Mouse (Mus musculus) thymus, adult 2 months (tissue): ENCODE measurements around the gene Ror1. TPM values are rescaled to one million over a fixed set of nuclear protein-coding genes. Genes with fewer than 3 reads are reported as not detected.

Experiments used
- DNase-seq: peaks from one replicate; pipeline ENCODE4 v3.0.0; 2021
- H3K27ac ChIP-seq: fragments of 200-500 bp; 2 replicates; pipeline ENCODE4 v1.5.1; 2012; ENCODE audit warnings: low read length, control low read depth; ENCODE audit not compliant: control insufficient read depth, insufficient read depth
- H3K27me3 ChIP-seq: fragments of 200-500 bp; 2 replicates; pipeline ENCODE4 v1.6.1; 2012; ENCODE audit warnings: mild to moderate bottlenecking, low read length, moderate library complexity, mixed read lengths; ENCODE audit not compliant: control insufficient read depth, insufficient read depth
- H3K36me3 ChIP-seq: fragments of 200-500 bp; 2 replicates; pipeline ENCODE4 v1.6.1; 2012; ENCODE audit warnings: mild to moderate bottlenecking, low read length, moderate library complexity; ENCODE audit not compliant: control insufficient read depth, insufficient read depth
- H3K4me1 ChIP-seq: fragments of 200-500 bp; replicated peaks from 2 replicates; pipeline ENCODE4 v1.6.1; 2012; ENCODE audit warnings: low read length; ENCODE audit not compliant: control insufficient read depth, insufficient read depth
- H3K4me3 ChIP-seq: fragments of 200-500 bp; 2 replicates; pipeline ENCODE4 v1.5.1; 2012; ENCODE audit warnings: mild to moderate bottlenecking, low read length, control low read depth, moderate library complexity; ENCODE audit not compliant: control insufficient read depth, insufficient read depth
- CTCF ChIP-seq: fragments of 200-500 bp; IDR thresholded peaks from 2 replicates; pipeline ENCODE4 v1.5.1; 2012; ENCODE audit warnings: mild to moderate bottlenecking, control low read depth, low read length, moderate library complexity, borderline replicate concordance; ENCODE audit not compliant: control insufficient read depth, poor library complexity, insufficient read depth; ENCODE audit errors: extremely low read depth
- POLR2A ChIP-seq: fragments of 200-500 bp; IDR thresholded peaks from 2 replicates; pipeline ENCODE4 v1.6.1; 2012; ENCODE audit warnings: mild to moderate bottlenecking, low read length, control low read depth, moderate library complexity; ENCODE audit not compliant: control insufficient read depth, poor library complexity, insufficient read depth; ENCODE audit errors: extremely low read depth
- WGBS: fragments of 180-500 bp; shearing (Covaris S2); methylation state at CpG from one replicate; pipeline ENCODE4 v1.1.7; 2018; 5-methylcytosine and 5-hydroxymethylcytosine counted together
- polyA plus RNA-seq: library from polyadenylated mRNA; depleted of rRNA; stranded (reverse); fragments of >200 nt; gene quantifications from 2 replicates; pipeline ENCODE4 v1.2.3, GENCODE M21; 2012

The Ror1 gene
- polyA plus RNA-seq, 1 experiment = 0.84 TPM

DNA sequence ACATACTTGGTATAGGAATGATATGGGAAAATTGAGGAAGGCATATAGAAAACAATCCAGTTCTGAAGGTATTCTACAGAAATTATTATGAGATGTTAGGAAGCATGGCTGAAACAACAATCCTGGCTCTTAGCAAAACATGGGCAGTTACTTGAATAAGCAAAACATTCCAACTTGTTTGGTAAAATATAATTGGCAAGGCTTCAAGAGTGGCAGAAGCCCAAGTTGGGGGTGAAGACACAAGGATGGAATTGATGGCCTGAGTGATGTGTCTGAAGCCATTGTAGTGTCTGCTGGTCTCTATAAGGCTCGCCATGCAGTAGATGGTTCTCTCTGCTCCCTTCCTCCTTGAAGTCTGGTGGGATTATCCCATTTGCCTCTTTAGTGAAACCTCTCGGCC, 35.9 kb downstream of the Ror1 start:
- H3K36me3 ChIP-seq = no peaks in the 10 kb centered on the region
- no peak overlapping the region for H3K27ac ChIP-seq
- TF ChIP-seq CTCF = no peak
- 90% methylated on average over 2 of the region's 2 CpGs for WGBS
- no peaks in the 10 kb centered on the region for H3K27me3 ChIP-seq
- H3K4me3 ChIP-seq = no peak overlapping the region
- no peaks in the 10 kb centered on the region for H3K4me1 ChIP-seq
- DNase-seq = no peak

DNA sequence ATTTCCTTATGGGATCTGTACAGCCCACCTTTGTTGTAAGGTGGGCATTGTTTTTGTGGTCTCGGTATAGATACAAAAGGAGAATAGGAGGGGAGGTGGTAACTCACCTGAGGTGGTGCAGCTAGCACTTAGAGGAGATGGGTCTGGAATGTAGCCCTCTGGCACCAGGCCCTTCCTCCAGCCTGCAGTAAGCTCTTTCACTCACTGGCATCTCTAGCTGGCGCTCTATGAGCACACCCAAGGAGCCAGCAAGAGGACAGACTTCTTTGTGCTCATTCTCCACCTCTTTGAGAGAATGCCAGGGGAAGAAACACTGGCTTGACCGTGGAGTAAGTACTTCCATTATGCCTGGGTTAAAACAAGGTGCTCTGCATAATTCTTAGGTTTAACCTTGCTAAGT, 36.7 kb downstream of the Ror1 start:
- no peak for DNase-seq
- no peaks in the 10 kb centered on the region for H3K4me1 ChIP-seq
- 95% methylated on average over 3 of the region's 3 CpGs for WGBS
- no peak overlapping the region for H3K27ac ChIP-seq
- TF ChIP-seq CTCF = no peak
- TF ChIP-seq POLR2A = no peak
- no peak overlapping the region for H3K4me3 ChIP-seq
- no peaks in the 10 kb centered on the region for H3K36me3 ChIP-seq
- no peaks in the 10 kb centered on the region for H3K27me3 ChIP-seq

GRCm38 (mm10) chr4:100136046-100136445, 40.5 kb downstream of the Ror1 start:
- Histone ChIP-seq H3K27ac (no peak overlapping the region), H3K4me3 (no peak overlapping the region), H3K27me3 (no peaks in the 10 kb centered on the region; the same call in 1 of the 2 replicates), H3K4me1 (no peaks in the 10 kb centered on the region), H3K36me3 (no peaks in the 10 kb centered on the region)
- DNase-seq = no peak
- WGBS = 87% methylated on average over 4 of the region's 4 CpGs
- no peak for TF ChIP-seq POLR2A
- no peak for TF ChIP-seq CTCF

DNA sequence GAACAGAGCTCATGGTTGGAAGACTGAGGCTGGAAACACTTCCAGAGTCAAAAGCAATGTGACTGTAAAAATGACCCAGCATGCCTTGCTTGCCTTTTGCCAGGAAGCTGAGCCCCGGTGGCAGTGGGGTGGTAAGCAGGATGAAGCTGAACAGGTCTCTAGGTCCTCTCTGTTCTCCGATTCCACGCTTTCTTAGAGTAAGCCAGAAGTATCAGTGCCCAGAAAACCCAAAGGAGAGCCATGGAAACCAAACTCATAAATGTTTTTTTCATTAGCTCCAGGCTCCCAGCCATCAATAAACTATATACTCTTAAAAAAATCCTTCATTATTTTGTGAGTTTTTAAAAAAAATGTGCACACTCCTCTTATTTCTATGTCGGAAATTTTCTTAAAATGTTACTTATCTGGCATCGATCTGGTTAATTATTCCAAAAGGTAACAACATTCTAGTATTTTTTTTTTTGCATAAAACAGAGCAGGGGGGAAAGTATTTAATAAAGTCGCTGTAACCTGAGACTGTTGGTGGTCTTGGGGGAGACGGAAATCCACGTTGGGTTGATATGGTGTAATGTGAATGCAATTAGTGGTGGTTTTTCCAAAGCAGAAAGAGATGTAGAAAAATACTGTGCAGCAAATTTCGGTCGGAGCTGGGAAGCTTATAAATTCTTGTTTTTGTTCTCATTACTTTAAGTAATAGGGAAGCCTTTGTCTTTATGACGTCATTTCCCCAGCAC, 41.7 kb downstream of the Ror1 start:
- WGBS = 91% methylated on average over 11 of the region's 11 CpGs

GRCm38 (mm10) chr4:100141626-100142025, 46.0 kb downstream of the Ror1 start:
- TF ChIP-seq POLR2A (no peak), CTCF (no peak)
- H3K27ac ChIP-seq = no peak overlapping the region
- no peak for DNase-seq
- 87% methylated on average over 2 of the region's 2 CpGs for WGBS
- H3K4me1 ChIP-seq = no peaks in the 10 kb centered on the region
- no peaks in the 10 kb centered on the region for H3K36me3 ChIP-seq
- H3K27me3 ChIP-seq = no peaks in the 10 kb centered on the region; the same call in 1 of the 2 replicates
- no peak overlapping the region for H3K4me3 ChIP-seq

More for the DNA sequence above, 41.7 kb downstream of the Ror1 start:
- H3K27me3 ChIP-seq = no peaks in the 10 kb centered on the region; the same call in 1 of the 2 replicates
- no peak overlapping the region for H3K27ac ChIP-seq
- no peaks in the 10 kb centered on the region for H3K4me1 ChIP-seq
- TF ChIP-seq POLR2A = no peak
- TF ChIP-seq CTCF = no peak
- H3K4me3 ChIP-seq = no peak overlapping the region
- DNase-seq = no peak
- no peaks in the 10 kb centered on the region for H3K36me3 ChIP-seq

DNA sequence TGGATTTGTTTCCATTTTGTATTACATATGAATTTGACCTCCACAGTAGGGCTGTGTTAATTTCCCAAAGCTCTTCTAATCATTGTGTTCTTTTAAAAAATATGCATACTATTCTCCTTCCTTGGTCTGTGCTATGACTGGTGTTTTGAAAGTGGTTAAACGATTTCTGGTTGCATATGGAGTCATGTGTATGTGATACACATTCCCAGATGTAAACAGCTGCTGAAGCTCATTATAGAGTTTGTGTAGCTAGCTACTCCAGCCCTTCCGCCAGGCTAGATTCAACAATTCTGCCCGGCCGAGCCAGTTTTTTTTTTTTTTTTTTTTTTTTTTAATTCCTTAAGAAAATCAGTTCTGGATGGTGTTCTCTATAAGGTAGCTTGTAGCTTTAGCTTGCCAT, 49.2 kb downstream of the Ror1 start:
- Histone ChIP-seq H3K27me3 (no peaks in the 10 kb centered on the region), H3K27ac (no peak overlapping the region), H3K4me3 (no peak overlapping the region), H3K4me1 (no peaks in the 10 kb centered on the region), H3K36me3 (no peaks in the 10 kb centered on the region)
- no peak for DNase-seq
- WGBS = 97% methylated on average over 4 of the region's 4 CpGs
- TF ChIP-seq POLR2A (no peak), CTCF (no peak)

DNA sequence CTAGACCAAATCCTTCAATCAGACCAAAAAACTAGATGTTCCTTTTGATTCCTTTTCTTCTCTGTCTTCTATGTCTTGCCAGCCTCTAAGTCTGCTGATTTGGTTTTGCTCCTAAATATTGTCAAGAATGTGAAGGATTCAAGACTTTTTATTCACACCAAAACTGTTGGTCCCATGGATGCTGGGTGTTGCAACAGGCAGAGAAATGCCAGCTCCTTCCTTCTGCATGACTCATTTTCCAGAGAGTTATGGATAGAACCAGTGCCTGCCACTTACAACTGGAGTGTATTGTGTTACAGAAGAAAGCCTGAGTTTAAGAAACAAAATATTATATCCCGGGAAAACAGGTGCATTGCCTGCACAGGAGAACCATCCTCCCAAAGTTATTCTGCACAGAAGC, 55.2 kb downstream of the Ror1 start:
- no peaks in the 10 kb centered on the region for H3K4me1 ChIP-seq
- DNase-seq = no peak
- H3K36me3 ChIP-seq = no peaks in the 10 kb centered on the region
- H3K27me3 ChIP-seq = no peaks in the 10 kb centered on the region
- H3K4me3 ChIP-seq = no peak overlapping the region
- no peak overlapping the region for H3K27ac ChIP-seq
- no peak for TF ChIP-seq CTCF
- TF ChIP-seq POLR2A = no peak
- 89% methylated on average over 1 of the region's 1 CpGs for WGBS
